Mouse (Mus musculus): ENCODE data around the gene Scgb3a1. TPM values are rescaled to one million over a fixed set of nuclear protein-coding genes. Genes with fewer than 3 reads are reported as not detected.

The Scgb3a1 gene
- polyA plus RNA-seq, 1 experiment from 2014 or later: not detected

DNA sequence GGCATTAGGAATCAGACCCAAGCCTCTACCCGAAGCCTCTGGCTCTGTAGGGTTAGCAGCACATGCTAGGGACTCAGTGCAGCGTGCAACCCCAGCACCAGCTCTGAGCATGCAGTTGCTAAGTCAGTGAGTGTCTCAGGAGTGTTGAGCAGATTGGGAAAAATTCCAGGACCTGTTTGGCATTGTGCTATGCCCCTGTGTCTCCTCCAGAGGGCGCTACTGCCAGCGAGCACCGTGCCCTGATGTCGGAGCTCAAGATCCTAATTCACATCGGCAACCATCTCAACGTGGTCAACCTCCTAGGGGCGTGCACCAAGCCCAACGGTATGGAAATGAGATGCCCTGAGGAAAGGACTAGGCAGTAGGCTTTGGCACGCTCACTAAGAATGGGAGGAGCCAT is 27.0 kb upstream of the Scgb3a1 start:
- H3K36me3 ChIP-seq: no peaks in the 10 kb centered on the region
- no peak overlapping the region for H3K4me2 ChIP-seq
- no peak overlapping the region for H3K4me3 ChIP-seq (replicated peaks)
- ATAC-seq (ENCODE audit: low read depth) (no peak), DNase-seq (no peak)
- 27% methylated on average over 11 of the region's 11 CpGs for WGBS (ENCODE audit: insufficient replicate concordance)
- no peak overlapping the region for H3K9ac ChIP-seq
- 0 out of 2 replicates have a peak, but pooled peaks cover 4% of the 10 kb centered on the region for H3K4me1 ChIP-seq (replicated peaks)
- H3K27ac ChIP-seq: no peak overlapping the region
- no peaks in the 10 kb centered on the region for H3K9me3 ChIP-seq (replicated peaks)
- H3K27me3 ChIP-seq: peaks cover 45% of the 10 kb centered on the region

DNA sequence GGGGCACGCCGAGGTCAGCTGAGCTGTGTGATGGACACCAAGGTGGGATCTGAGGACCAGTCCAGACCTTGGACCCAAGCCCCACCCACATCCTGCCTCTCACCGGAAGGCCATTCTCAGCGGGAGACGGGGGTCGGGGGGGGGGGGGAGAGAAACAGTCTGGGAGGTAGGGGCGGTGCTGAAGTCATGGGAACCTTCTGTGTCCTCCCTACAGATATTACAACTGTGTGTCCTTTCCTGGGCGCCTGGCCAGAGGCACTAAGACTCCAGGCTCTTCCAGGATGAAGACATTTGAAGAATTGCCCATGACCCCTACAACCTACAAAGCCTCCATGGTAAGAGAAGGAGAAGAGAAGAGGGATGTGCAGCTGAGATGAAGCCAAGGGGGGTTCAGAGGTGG is 17.7 kb upstream of the Scgb3a1 start:
- Histone ChIP-seq H3K27ac (no peak overlapping the region), H3K4me1 (replicated peaks) (peaks cover 11% of the 10 kb centered on the region), H3K36me3 (no peaks in the 10 kb centered on the region), H3K9ac (no peak overlapping the region), H3K27me3 (no peaks in the 10 kb centered on the region), H3K9me3 (replicated peaks) (no peaks in the 10 kb centered on the region), H3K4me2 (no peak overlapping the region), H3K4me3 (replicated peaks) (no peak overlapping the region)
- WGBS (ENCODE audit: insufficient replicate concordance): 41% methylated on average over 8 of the region's 8 CpGs
- ATAC-seq (ENCODE audit: low read depth) (no peak), DNase-seq (no peak)

DNA sequence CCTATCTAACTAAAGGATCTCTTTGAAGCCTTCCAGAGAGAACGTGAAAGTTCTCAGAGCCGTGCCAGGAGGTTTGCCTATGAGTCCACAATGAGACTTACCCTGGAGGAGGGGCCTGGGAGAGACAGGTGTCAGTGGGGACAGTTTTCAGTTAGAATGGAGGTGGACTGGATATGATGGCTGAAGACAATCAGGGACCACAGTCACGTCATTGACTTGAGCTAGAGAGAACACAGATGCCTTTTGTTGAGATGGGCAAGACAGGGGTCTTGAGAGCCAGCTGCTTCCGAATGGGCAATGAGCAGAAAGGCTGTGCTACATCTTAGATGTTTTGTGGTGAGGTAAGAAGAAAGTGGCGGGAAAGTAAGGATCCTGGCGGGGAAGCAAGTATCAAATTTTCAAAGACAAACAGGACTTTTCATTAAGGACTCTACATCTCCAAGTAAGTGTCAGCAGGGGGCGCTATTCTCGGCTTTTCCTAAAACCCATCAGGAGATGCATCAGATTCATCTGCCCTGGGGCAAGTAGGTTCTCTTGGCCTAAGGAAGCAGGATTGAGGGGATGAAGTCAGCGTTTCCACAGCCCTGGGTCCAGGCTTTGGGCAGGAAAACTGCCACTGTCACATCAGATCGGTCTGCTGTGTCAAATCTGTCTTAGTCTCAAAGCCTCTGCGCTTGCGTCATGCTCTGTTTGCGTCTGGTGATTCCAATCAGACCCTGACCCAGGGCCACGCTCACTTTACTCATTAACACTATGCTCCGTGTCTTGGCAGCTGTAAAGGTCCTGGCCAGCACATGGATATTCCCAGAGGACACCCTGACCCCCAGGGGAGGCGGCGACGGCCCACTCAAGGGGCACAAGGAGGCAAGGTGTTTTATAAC is 13.1 kb upstream of the Scgb3a1 start:
- WGBS (ENCODE audit: insufficient replicate concordance): 57% methylated on average over 18 of the region's 18 CpGs
- no peaks in the 10 kb centered on the region for H3K9me3 ChIP-seq (replicated peaks)
- H3K4me2 ChIP-seq: peak overlapping the region; percentile 50
- no peaks in the 10 kb centered on the region for H3K36me3 ChIP-seq
- ATAC-seq (ENCODE audit: low read depth) (peak; percentile 5; the same call in 1 of the 2 replicates), DNase-seq (peak; percentile 41)
- H3K4me1 ChIP-seq (replicated peaks): peaks cover 41% of the 10 kb centered on the region
- H3K27me3 ChIP-seq: no peaks in the 10 kb centered on the region
- H3K4me3 ChIP-seq (replicated peaks): no peak overlapping the region
- peak overlapping the region; percentile 90 for H3K27ac ChIP-seq
- peak overlapping the region; percentile 36; the same call in 1 of the 2 replicates for H3K9ac ChIP-seq

GRCm38 (mm10) chr11:49650994-49651761 is 12.2 kb upstream of the Scgb3a1 start:
- WGBS (ENCODE audit: insufficient replicate concordance): 44% methylated on average over 16 of the region's 16 CpGs
- peak overlapping the region; percentile 90 for H3K27ac ChIP-seq
- no peaks in the 10 kb centered on the region for H3K9me3 ChIP-seq (replicated peaks)
- no peaks in the 10 kb centered on the region for H3K27me3 ChIP-seq
- H3K4me1 ChIP-seq (replicated peaks): peaks cover 44% of the 10 kb centered on the region
- ATAC-seq (ENCODE audit: low read depth): peak; percentile 83
- peak; percentile 60 for DNase-seq
- H3K36me3 ChIP-seq: no peaks in the 10 kb centered on the region
- peak overlapping the region; percentile 50; the same call in 1 of the 2 replicates for H3K9ac ChIP-seq
- H3K4me2 ChIP-seq: peak overlapping the region; percentile 50
- H3K4me3 ChIP-seq (replicated peaks): no peak overlapping the region

DNA sequence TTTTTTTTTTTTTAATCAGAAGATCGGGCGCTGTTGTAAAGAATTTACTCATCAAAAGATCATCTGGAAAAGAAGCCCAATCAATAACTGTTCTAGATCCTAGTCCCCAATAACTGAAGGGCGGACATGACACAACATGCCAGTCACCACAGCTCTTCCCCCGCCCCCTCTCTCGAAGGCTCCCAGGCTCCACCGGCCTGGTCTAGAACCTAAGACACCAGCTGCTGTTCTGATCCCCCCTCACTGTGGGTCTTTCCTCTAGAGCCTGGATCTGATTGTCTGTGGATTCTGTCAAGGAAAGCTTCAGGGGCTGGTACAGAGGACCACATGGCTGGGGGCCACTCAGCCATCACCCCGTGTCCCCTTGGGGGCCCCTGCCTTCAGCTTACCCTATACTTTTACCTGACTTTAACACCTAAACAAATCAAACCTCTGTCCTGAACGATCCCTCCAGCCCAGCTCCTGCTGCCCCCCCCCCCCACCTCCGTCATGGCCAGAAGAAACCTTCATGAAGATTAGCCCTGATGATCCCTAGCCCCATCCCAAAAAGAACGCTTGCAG is 11.6 kb upstream of the Scgb3a1 start:
- Histone ChIP-seq H3K36me3 (no peaks in the 10 kb centered on the region), H3K27me3 (no peaks in the 10 kb centered on the region), H3K9ac (peak overlapping the region; percentile 50), H3K4me3 (replicated peaks) (no peak overlapping the region), H3K4me2 (peak overlapping the region; percentile 50), H3K27ac (peak overlapping the region; percentile 90), H3K9me3 (replicated peaks) (no peaks in the 10 kb centered on the region), H3K4me1 (replicated peaks) (peaks cover 45% of the 10 kb centered on the region)
- ATAC-seq (ENCODE audit: low read depth) (peak; percentile 51), DNase-seq (peak; percentile 42)
- 39% methylated on average over 10 of the region's 10 CpGs for WGBS (ENCODE audit: insufficient replicate concordance)

GRCm38 (mm10) chr11:49652401-49653078 is 10.9 kb upstream of the Scgb3a1 start:
- Histone ChIP-seq H3K4me1 (replicated peaks) (peaks cover 42% of the 10 kb centered on the region), H3K9ac (peak overlapping the region; percentile 52), H3K9me3 (replicated peaks) (no peaks in the 10 kb centered on the region), H3K27me3 (no peaks in the 10 kb centered on the region), H3K4me2 (peak overlapping the region; percentile 58), H3K4me3 (replicated peaks) (peak overlapping the region; percentile 18; the same call in 1 of the 2 replicates), H3K36me3 (no peaks in the 10 kb centered on the region), H3K27ac (peak overlapping the region; percentile 90)
- ATAC-seq (ENCODE audit: low read depth) (peak; percentile 43; the same call in 1 of the 2 replicates), DNase-seq (peak; percentile 80)
- WGBS (ENCODE audit: insufficient replicate concordance): 20% methylated on average over 19 of the region's 19 CpGs

- H3K4me2 ChIP-seq: peak overlapping the region; percentile 58
- no peaks in the 10 kb centered on the region for H3K27me3 ChIP-seq
- no peaks in the 10 kb centered on the region for H3K36me3 ChIP-seq
- H3K4me3 ChIP-seq (replicated peaks): peak overlapping the region; percentile 18; the same call in 1 of the 2 replicates
- no peak overlapping the region; the same call in 1 of the 2 replicates for H3K27ac ChIP-seq
- DNase-seq (no peak), ATAC-seq (ENCODE audit: low read depth) (peak; percentile 27; the same call in 1 of the 2 replicates)
- peaks cover 47% of the 10 kb centered on the region for H3K4me1 ChIP-seq (replicated peaks)
- 34% methylated on average over 11 of the region's 11 CpGs for WGBS (ENCODE audit: insufficient replicate concordance)
- H3K9ac ChIP-seq: peak overlapping the region; percentile 52
- no peaks in the 10 kb centered on the region for H3K9me3 ChIP-seq (replicated peaks)
Observed at GRCm38 (mm10) chr11:49653079-49653408, 10.4 kb upstream of the Scgb3a1 start.

GRCm38 (mm10) chr11:49654651-49655050 is 8.8 kb upstream of the Scgb3a1 start:
- Histone ChIP-seq H3K36me3 (no peaks in the 10 kb centered on the region), H3K9ac (no peak overlapping the region), H3K27me3 (no peaks in the 10 kb centered on the region), H3K9me3 (replicated peaks) (no peaks in the 10 kb centered on the region), H3K4me1 (replicated peaks) (peaks cover 55% of the 10 kb centered on the region), H3K27ac (no peak overlapping the region), H3K4me3 (replicated peaks) (no peak overlapping the region), H3K4me2 (no peak overlapping the region)
- ATAC-seq (ENCODE audit: low read depth) (no peak), DNase-seq (no peak)
- 75% methylated on average over 5 of the region's 5 CpGs for WGBS (ENCODE audit: insufficient replicate concordance)

DNA sequence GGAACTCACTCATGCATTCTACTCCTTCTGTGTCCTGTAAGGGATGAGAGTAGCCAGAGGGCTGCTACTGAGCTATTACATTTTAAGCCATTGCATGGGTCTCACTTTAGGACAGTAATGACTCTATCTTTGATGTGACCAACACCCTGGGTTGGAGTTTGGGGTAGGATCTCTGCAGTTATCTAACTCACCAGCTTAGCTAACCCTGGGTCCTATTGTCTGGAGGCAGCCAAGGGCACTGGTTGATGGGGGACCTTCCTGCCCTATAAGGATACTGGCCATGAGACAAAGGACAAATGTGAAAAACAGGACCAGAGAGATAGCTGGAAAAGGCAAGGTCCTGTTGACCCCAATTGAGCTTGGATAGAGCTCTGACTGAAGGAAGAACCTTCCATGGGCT is 7.9 kb upstream of the Scgb3a1 start:
- Histone ChIP-seq H3K36me3 (no peaks in the 10 kb centered on the region), H3K4me1 (replicated peaks) (peaks cover 52% of the 10 kb centered on the region), H3K9me3 (replicated peaks) (no peaks in the 10 kb centered on the region), H3K9ac (no peak overlapping the region), H3K27ac (no peak overlapping the region), H3K4me2 (no peak overlapping the region), H3K27me3 (no peaks in the 10 kb centered on the region), H3K4me3 (replicated peaks) (no peak overlapping the region)
- DNase-seq (no peak), ATAC-seq (ENCODE audit: low read depth) (no peak)

GRCm38 (mm10) chr11:49658065-49658464 is 5.3 kb upstream of the Scgb3a1 start:
- no peaks in the 10 kb centered on the region for H3K27me3 ChIP-seq
- 46% methylated on average over 4 of the region's 4 CpGs for WGBS (ENCODE audit: insufficient replicate concordance)
- H3K9ac ChIP-seq: no peak overlapping the region
- peak overlapping the region; percentile 34; the same call in 1 of the 2 replicates for H3K27ac ChIP-seq
- no peak overlapping the region for H3K4me3 ChIP-seq (replicated peaks)
- no peaks in the 10 kb centered on the region for H3K9me3 ChIP-seq (replicated peaks)
- H3K4me2 ChIP-seq: no peak overlapping the region
- no peak for ATAC-seq (ENCODE audit: low read depth)
- no peak for DNase-seq
- H3K4me1 ChIP-seq (replicated peaks): peaks cover 27% of the 10 kb centered on the region
- H3K36me3 ChIP-seq: no peaks in the 10 kb centered on the region

Data from liver, embryonic 13.5 days (tissue).